Mouse (Mus musculus) brain, adult 2 months (tissue): ENCODE measurements at regions not wholly inside any gene's neighbourhood (a gene's known extent, or its start where the extent isn't known, plus 50 kb on each side); places are given as distances from the start of the nearest gene placed in this dataset.

Experiments used
- DNase-seq: peaks from one replicate; pipeline ENCODE4 v3.0.0; 2011; ENCODE audit warnings: low read depth, low spot score

DNA sequence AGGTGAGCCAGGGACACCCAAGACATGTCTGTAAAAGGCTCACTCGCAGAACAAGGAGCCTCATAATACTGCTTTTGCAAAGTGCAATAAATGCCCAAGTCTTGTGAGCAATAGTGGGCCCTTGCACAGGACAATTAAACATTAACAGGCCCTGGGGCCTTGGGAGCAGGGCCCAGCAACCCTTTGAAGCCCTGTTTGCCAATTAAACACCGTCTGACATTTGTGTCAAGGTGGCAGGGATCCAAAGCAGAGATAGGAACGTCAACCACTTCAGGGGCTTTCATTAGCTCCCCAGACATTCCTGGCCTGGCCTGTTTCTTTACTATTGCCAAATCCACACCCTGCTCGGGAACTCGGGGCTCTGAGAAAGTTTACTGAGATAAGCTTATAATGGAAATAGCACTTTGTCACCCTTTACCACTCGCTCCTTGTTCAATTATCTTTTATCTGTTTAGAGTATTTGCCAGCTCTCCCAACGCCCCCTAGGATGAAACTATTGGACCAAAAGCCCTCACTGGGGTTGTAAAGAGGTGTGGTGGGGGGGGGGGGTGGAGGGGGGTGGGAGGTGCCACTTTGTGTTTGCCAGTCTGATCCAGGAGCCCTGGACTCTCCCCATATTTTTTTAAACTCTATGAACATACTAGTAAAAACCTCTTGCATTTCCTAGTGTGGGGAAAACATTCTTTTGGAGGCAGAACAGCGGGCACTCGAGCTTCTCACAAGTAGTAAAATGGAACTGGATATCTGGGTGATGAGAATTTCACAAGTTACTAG lies 247.4 kb downstream of the Fam49a start:
- DNase-seq = no peak

DNA sequence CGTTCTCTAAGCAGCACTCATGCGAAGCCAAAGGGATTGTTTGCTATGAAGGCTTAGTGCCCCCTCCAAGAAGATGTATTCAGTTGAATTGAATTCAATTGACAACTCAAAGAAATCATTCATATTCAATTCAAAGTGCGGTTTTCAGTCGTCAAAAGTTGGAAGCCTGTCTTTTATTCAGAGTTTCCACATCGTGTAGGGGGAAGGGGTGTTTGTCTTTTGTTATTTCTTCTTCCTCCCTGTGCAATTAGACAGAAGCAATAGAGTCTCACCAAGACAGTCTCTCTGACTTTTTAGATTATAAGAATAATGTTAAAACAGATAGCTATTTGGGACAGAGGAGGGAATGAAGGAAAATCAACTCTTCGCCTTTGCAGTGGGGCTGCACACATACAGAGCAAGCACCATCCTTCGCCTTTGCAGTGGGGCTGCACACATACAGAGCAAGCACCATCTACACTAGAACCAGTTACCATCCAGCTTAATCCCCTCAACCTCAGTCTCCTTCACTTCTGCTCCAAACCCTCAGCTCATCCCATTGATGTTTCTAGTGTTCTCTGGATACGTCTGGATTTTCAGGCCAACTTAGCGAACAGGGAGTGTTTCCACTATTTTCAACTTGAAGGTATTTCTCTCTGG lies 246.7 kb downstream of the Fam49a start:
- no peak for DNase-seq

DNA sequence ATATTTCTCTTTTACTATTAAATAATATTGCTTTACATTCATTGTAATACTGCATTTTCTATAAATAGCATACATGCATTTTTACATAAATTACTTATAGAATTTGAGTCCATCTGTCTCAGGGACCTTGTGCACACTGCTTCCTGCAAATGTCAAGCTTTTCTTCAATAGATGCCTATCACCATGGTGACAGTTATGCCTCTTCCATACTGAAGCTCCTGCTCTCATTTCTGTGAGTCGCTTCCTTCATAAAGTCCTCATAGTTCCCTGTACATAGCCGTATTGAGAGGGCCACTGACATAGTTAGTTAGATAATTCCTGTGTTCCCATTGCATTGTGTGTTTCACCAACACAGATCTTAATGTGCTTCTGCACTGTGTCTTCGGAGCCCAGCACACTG lies 244.7 kb downstream of the Fam49a start:
- no peak for DNase-seq

DNA sequence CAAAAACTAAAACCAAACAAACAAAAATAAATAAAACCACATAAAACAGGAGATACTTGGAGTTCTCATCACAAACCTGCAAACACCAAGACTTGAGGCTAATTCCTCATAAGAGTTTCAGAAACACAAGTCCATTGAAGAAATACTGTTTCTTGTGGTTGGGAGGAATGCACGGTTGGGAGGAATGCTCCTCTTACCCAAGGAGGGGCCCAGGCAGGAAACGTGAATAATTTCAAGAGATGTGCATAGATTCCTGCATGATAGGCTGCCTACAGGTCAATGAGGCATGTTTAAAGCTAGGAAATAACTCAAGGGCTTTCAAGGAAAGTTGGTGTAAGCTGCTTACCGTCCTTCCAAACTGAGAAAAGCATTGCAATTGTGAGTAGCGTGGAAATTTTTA lies 243.7 kb downstream of the Fam49a start:
- DNase-seq = no peak

DNA sequence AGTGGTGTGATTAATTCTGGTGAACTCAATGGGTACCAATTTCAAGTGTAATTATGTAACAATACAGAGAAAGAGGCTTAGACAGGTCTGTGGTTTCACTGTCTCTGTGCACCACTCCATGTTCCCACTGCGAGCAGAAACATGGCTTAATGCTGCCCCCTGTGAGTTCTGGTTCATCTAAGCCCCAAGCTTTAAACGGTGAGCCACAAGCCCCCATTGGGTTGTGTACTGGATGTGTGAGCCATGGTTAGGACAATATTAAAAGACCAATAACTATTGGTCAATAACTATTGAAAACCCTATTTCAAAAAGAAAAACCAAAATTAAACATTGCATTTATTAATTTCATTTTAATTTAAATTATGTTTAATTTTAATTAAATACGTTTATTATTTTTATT lies 238.0 kb downstream of the Fam49a start:
- no peak for DNase-seq

DNA sequence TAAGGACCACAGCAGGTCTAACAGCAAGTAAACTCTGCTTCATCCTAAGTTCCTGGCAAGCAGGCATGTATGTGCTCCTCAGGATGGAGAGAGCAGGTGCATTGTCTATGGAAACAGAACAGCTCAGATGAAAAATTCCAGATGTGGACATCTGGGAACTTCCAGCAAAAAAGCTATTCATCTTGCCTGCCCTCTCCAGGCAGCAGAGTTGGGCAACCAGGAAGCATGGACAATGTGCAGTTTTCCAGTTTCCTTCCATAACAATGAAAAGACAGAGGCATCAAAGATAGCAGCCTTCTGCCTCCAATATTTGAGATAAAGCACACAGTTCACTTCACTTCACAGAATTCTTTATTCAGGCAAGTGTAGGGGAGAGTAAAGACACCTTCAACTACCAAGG lies 236.7 kb downstream of the Fam49a start:
- no peak for DNase-seq

DNA sequence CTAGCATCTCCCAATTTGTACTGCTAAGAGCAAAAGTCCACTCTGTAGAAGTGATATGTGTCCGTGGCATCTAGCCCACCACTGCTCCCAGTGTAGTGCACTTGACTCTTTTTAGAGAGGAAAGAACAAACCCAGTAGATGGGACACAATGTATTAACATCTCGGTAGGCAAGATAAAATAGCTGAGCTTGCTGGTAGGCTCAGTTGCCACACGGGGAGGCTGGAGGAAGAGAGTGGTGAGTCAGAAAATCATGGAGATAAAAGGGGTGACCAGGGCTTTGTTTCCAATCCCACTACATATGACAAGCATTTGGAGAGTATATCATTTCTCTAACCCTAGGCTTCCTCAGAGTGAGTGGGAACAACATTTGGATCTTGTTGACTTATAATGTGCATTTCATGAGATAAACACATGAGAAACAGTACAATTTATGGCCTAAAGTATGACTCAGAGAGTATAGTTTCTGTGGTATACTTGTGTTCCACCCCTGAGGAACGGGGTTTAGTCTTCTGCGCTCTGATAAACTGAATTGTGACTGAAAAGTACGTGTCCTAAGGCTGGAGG lies 235.4 kb downstream of the Fam49a start:
- DNase-seq = no peak

DNA sequence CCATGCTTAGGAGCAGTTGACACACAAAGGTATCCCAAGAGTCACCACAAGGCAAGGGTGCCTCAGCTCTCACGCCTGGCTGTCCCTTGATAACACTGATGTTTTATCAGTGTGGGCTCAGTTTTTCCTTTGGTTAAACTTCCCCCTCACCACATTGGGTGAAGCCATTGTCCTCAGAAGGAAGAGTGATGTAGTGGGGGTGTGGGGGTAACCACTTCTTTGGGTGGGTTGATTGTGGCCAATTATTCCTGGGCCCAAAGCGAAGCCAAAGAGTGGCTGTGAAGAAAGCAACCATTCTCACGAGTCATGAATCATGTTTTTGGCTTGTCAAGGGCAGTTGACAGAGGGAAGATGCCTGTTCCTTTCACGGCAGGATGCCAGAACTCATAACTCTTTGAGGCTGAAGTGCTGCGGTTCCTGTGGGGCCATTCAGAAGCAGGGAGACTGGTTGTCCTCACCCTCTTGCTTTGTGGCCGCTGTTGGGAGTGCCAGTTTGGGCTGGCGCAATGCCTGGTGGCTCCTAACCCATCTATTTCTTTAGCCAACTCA lies 234.7 kb downstream of the Fam49a start:
- DNase-seq = peak; percentile 16

DNA sequence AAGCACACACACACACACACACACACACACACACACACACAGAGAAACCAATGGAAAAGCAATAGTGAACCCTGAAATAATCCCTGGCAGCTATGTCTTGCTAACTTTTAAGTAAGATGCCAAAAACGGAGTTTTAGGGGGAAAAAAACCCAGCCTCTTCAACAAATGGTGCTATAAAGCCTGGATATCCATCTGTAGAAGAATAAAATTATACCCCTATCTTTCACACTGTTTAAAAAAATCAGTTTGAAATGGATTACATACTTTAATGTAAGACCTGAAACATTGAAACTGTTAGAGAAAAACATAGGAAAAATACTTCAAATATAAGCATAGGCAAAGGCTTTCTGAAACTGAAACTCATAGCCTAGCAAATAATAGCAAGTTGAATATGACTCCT lies 228.2 kb downstream of the Fam49a start:
- DNase-seq = peak; percentile 54

DNA sequence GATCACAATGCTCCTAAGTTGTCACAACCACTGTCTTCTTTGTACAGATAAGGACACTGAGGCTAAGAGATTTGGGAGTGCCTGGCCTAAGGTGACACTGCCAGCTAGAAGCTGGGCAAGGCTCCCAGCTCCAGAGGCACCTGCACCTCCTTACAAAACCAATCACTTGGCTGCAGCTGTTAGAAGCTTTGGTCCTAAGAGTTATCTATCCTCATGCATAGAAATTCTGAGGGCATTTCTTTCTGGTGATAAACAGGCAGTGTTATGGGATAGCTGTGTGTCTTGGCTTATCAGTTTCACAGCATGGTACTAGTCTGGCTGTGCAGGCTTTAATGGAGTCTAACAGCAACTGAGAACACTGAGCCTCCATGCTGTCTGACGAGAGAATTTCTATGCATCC lies 226.2 kb downstream of the Fam49a start:
- DNase-seq = no peak

DNA sequence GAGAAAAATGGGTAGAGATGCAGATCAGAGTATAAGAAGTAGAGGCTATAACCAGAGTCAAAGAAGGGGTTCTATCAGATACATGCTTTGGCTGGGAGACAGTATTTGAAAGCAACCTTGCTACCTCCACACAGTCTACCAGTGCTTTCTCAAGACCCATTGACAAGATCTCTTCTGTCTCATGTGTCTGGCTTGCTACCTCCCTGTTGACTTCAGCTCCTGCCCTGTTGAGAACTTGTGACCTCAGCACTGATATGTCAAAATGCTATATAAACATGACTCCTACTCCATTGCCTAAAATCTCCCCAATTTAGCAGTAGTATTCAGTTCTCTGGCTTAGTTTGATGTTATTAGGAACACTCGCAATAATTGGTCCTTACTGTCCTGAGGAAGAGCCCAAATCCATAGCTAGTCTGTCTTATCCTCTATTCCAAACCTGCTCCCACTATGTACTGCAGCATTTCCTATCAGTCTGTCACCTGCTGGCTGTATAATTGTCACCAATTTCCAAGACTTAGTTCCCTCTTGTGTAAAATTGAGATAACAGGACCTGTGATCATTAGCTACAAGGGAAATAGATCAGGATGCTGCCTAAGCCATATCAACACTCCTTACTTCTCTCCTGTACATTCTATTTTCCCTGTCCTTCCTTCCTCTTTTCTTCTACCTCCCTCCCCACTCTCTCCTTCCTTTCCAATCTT lies 224.9 kb downstream of the Fam49a start:
- no peak for DNase-seq

DNA sequence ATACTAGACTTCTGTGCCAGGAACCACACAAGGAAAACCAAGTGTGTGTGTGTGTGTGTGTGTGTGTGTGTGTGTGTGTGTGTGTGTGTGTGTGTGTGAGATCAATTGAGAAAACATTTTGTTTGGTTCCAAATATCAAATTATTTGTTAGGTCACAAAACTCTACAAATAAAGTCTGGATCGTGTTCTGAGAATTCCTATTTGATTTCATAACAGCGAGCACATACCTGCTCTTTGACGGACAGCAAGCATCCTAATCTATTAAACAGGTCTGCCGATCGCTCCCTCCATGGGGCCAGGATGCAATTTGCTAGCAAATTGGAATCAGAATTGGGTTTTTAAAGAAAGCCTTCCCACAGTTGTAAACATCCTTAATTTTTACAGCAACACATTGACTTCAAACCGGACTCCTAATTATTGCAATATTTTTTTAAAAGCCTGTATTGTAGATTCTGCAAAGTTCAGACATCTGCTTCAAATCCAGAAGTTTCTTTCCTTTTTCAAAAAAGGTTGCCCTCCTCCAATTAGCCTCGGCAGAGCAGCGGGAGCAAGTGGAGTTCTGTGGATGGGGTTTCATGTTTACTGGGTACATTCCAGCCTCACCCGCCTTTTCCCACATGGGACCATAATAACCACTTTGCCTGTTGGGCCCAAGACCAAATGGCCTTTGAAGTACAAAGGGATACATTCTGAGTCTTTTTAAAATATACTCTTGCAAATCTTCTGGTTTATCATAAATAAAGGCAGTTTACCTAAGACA lies 223.2 kb downstream of the Fam49a start:
- no peak for DNase-seq

DNA sequence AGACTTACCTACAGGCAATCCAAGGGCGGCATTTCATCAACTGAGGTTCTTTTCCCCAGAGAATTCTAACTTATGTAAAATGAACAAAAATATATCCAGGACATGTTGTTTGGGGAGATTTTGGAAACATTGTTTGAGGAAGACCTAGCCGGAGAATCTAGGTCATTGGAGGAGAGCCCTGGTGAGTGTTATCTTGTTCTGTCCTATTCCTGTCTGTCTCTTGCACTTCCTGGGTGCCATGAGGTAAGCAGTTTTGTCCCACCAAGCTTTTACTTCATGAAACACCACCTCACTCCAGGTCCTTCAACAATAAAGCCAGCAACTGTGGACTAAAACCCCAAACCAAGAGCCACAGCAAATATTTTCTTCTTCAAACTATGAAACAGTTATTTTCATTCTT lies 218.5 kb downstream of the Fam49a start:
- DNase-seq = peak; percentile 13

DNA sequence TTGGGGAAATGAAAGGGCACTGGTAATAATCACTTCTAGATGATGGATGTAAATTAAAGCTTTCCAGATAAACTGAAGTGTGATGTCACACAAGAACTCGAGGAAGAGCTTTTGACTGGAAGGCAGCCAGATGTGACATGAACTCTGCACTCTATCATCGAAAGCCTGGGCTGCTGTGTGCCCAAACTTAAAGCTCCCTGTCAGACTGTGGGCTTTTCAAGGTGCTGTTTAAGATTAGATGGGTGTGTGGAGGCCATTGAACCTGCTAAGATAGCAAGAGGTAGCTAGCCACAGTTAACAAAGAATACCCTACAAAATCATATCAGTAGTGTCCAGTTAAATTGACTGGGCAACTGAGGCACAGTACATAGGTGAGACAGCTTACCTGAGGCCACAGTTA lies 190.1 kb downstream of the Fam49a start:
- no peak for DNase-seq

DNA sequence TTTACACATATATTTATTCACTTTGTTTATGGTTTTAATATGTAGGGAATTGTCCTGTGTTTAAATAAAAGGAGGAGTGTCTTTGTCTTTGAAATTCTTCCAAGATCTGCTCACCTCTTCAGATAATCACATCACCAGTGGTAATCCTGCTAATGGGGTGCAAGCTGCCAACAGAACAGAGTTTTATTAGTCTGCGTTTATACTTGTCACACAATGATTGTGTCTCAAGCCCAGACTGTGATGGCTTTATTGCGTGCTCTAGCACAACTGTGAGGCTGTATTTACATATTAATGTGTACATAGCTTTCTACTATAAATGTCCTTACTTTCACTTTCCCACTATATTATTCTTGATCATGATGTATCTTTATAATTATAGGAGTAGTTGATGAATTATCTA lies 184.8 kb downstream of the Fam49a start:
- no peak for DNase-seq

DNA sequence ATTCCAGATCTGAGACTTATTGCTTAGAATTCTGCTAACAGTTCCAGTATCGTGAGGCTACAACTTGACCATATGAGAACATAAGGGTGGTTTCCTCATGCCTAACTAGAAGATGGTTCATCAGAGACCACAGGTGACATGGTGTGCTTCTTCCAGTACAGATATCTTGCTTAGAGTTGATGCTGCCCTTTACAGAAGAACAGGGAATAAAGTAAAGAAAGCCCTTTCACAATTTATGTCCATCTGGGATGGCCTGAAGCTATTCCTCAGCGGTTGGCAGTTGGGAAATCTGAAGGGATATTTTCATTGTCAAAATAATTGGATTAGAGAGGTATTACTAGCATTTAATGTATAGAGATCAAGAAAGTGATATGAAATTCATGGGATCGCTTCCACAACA lies 184.3 kb downstream of the Fam49a start:
- DNase-seq = no peak

DNA sequence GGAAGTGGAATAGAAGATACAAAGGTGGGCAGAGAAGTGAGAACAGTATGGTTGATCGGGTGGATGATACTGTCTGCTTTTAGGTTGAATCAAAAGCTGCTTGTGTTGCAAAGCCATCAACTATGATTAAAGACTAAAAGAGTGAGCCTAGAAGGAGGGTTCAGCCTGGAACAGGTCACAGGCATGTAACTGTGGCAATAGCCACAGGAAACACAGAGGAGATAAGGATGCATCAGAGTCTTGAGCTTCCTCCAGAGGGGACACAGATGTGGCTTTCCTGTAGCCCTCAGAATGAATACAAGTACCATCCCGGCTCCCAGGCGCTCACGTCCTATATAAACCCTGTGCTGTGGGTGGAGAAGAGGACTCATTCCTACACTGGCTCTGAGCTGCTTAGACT lies 180.9 kb downstream of the Fam49a start:
- no peak for DNase-seq

DNA sequence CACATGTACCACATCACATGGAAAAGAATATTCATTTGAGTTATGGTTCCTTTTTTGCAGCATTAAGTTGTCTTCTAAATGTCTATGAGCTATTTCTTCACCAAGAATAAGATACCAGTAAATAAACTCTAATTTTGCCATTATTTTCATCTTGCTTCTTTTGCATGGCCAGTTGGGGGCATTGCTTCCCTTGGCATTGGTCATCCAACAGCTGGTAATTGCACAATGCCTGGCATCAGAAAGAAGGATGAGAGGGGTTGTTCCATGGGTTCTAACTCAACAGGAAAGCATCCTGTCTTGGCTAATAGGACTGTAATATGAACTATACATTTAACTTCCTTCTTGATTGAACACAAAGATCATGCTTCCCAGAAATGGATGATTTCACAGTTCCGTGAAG lies 174.4 kb downstream of the Fam49a start:
- peak; percentile 40 for DNase-seq

DNA sequence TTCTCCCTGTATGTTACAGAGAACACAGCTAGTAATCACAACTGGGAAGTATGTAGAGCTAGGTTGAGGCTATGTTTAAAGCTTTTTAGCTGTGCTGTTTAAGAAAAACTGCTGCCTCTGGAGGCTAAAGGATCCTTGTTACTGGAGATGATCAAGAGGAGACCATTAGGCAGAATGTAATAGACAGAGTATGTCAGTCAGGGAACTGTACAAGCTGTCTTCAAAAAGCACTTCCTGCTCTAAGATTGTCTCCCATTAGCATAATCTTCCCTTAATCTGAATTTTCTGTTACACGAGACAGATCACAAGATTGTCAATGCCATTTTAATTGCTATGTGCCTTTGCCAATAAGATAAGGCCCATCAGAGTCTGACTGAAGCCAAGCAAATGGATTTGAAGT lies 170.7 kb downstream of the Fam49a start:
- no peak for DNase-seq
